Comparison of ENCODE assay signal across 8 mouse cellular contexts in the genomic region with DNA sequence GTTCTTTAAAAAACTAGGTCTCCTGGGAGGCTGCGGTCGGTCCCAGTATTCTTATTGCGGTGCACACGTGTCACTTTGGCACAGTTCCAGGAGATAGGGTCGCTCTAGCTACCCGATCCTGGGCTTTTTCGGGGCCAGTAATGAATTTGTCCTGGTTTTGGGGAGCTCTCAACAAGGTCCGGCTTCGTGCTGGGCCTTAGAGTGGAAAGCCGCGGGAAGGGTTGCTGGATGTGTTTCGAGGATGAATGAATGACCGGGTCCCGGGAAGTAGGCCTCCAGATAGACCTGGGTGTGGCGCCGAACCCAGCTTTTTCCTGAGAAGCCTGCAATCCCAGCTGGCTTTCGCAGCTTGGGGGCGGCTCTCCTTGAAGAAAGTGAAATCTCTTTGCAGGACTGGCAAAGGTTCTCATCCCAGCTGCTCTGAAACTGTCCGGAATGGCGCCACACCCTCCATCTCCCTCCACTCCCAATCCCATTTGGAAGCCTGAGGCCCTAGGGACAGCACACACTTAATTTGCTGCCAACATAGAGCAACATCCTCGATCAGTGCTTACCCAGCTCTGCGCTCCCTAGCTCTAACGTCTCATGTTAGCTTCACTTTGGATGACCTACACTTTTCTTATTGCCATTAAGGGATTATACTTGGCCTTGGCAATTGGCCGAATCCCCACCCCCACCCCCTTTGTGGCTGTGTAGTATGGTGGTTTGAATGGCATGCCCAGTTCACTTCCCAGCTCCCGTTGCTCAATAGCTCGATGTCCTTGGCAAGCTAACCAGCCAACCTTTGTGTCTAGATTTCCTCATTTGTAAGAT. TPM values are rescaled to one million over a fixed set of nuclear protein-coding genes. Genes with fewer than 3 reads are reported as not detected.
DNase-seq lines count a peak whose midpoint lies in the region; ATAC-seq lines count a peak whose summit lies in the region.

No protein-coding gene starts in this region.

- no peak for ATAC-seq in embryonic facial prominence, embryonic 12.5 days (ENCODE audit: insufficient number of reproducible peaks, insufficient read depth, low FRiP score, low TSS enrichment)
- ATAC-seq in kidney, embryonic 14.5 days (ENCODE audit: low FRiP score, low TSS enrichment), result peak; percentile 29; the same call in 1 of the 2 replicates

- DNase-seq in CD4-positive helper T cell, adult 2 months (ENCODE audit: low read depth, low spot score), result peak; percentile 45
- peak; percentile 97 for DNase-seq in adipocyte (ENCODE audit: low spot score)
- DNase-seq in heart, adult 9 months (ENCODE audit: low spot score in 2 of 2), result peak; percentile 57 to 61
- peak; percentile 51 for DNase-seq in lung, postnatal 10 days
- peak; percentile 39 to 50 for DNase-seq in right cerebral cortex, postnatal 10 days (ENCODE audit: low spot score in 2 of 2)
- no peak for DNase-seq in layer of hippocampus, postnatal 36 days

- no peaks in the 10 kb centered on the region for H3K27me3 ChIP-seq in embryonic facial prominence, embryonic 12.5 days
- H3K27me3 ChIP-seq in kidney, embryonic 14.5 days (ENCODE audit: control insufficient read depth, insufficient read depth, low read length), result no peaks in the 10 kb centered on the region

- WGBS in embryonic facial prominence, embryonic 12.5 days, result 13% methylated on average over 26 of the region's 26 CpGs
- WGBS in kidney, embryonic 14.5 days, result 14% methylated on average over 26 of the region's 26 CpGs

- no peaks in the 10 kb centered on the region for H3K9me3 ChIP-seq in embryonic facial prominence, embryonic 12.5 days
- no peaks in the 10 kb centered on the region for H3K9me3 ChIP-seq in kidney, embryonic 14.5 days (ENCODE audit: control insufficient read depth, low read length)

- peak overlapping the region; percentile 63 for H3K27ac ChIP-seq in embryonic facial prominence, embryonic 12.5 days
- peak overlapping the region; percentile 45; the same call in 1 of the 2 replicates for H3K27ac ChIP-seq in kidney, embryonic 14.5 days (ENCODE audit: low read depth, low read length)

- H3K9ac ChIP-seq in embryonic facial prominence, embryonic 12.5 days, result peak overlapping the region; percentile 87
- peak overlapping the region; percentile 85 for H3K9ac ChIP-seq in kidney, embryonic 14.5 days (ENCODE audit: low read depth, low read length)

- peak overlapping the region; percentile 97 for H3K4me3 ChIP-seq in embryonic facial prominence, embryonic 12.5 days
- peak overlapping the region; percentile 84 for H3K4me3 ChIP-seq in kidney, embryonic 14.5 days (ENCODE audit: low read length)

- peaks cover 8% of the 10 kb centered on the region for H3K4me1 ChIP-seq in embryonic facial prominence, embryonic 12.5 days
- H3K4me1 ChIP-seq in kidney, embryonic 14.5 days (ENCODE audit: control insufficient read depth, insufficient read depth, low read length), result peaks cover 8% of the 10 kb centered on the region

- peak overlapping the region; percentile 91 for H3K4me2 ChIP-seq in embryonic facial prominence, embryonic 12.5 days (replicated peaks)
- H3K4me2 ChIP-seq in kidney, embryonic 14.5 days (replicated peaks; ENCODE audit: low read depth, low read length), result peak overlapping the region; percentile 73

- H3K36me3 ChIP-seq in embryonic facial prominence, embryonic 12.5 days, result peaks cover 35% of the 10 kb centered on the region
- peaks cover 38% of the 10 kb centered on the region for H3K36me3 ChIP-seq in kidney, embryonic 14.5 days (ENCODE audit: control insufficient read depth, insufficient read depth, low read length)

RNA-seq across cellular contexts. Expression of a gene that starts 0.8 kb away (rescaled TPM):
- polyA plus RNA-seq in embryonic facial prominence, embryonic 12.5 days (2016; fragmentation: Nextera tagmentation; extraction: Ambion mirVana), result 222 and 225 TPM in 2 replicates
- polyA plus RNA-seq in kidney, embryonic 14.5 days (2014; fragmentation: Nextera tagmentation; extraction: Ambion mirVana), result 118 and 197 TPM in 2 replicates
- 10 to 100 TPM; 78.7 to 81.1 TPM for total RNA-seq in layer of hippocampus, postnatal 36 days (2021)

RNA-seq across cellular contexts. Expression of a gene that starts 23.2 kb away (rescaled TPM):
- 139 and 142 TPM in 2 replicates for polyA plus RNA-seq in embryonic facial prominence, embryonic 12.5 days (2016; fragmentation: Nextera tagmentation; extraction: Ambion mirVana)
- polyA plus RNA-seq in kidney, embryonic 14.5 days (2014; fragmentation: Nextera tagmentation; extraction: Ambion mirVana), result 154 and 193 TPM in 2 replicates
- 10 to 100 TPM; 67.1 to 68.9 TPM for total RNA-seq in layer of hippocampus, postnatal 36 days (2021)

RNA-seq across cellular contexts. Expression of a gene that starts 23.4 kb away (rescaled TPM):
- polyA plus RNA-seq in embryonic facial prominence, embryonic 12.5 days (2016; fragmentation: Nextera tagmentation; extraction: Ambion mirVana), result 33.3 and 37.5 TPM in 2 replicates
- 29.9 and 33.6 TPM in 2 replicates for polyA plus RNA-seq in kidney, embryonic 14.5 days (2014; fragmentation: Nextera tagmentation; extraction: Ambion mirVana)
- not detected for total RNA-seq in layer of hippocampus, postnatal 36 days (2021)

RNA-seq across cellular contexts. Expression of a gene that starts 28.7 kb away (rescaled TPM):
- 5.5 and 5.9 TPM in 2 replicates for polyA plus RNA-seq in embryonic facial prominence, embryonic 12.5 days (2016; fragmentation: Nextera tagmentation; extraction: Ambion mirVana)
- polyA plus RNA-seq in kidney, embryonic 14.5 days (2014; fragmentation: Nextera tagmentation; extraction: Ambion mirVana), result 9.1 and 11.5 TPM in 2 replicates
- total RNA-seq in layer of hippocampus, postnatal 36 days (2021), result 10 to 100 TPM; 15.1 to 17.1 TPM

RNA-seq across cellular contexts. Expression of a gene that starts 46.9 kb away (rescaled TPM):
- 29.0 and 29.5 TPM in 2 replicates for polyA plus RNA-seq in embryonic facial prominence, embryonic 12.5 days (2016; fragmentation: Nextera tagmentation; extraction: Ambion mirVana)
- 16.8 and 18.5 TPM in 2 replicates for polyA plus RNA-seq in kidney, embryonic 14.5 days (2014; fragmentation: Nextera tagmentation; extraction: Ambion mirVana)
- 10 to 100 TPM; 23.0 to 26.1 TPM for total RNA-seq in layer of hippocampus, postnatal 36 days (2021)

Comparison
In these comparisons a context has a peak if more than half of its experiments do, and no peak if none do; other contexts are left out.
1. DNase-seq: peak in CD4-positive helper T cell, adult 2 months (single experiment), adipocyte (single experiment), heart, adult 9 months (2 of 2), lung, postnatal 10 days (single experiment) and right cerebral cortex, postnatal 10 days (2 of 2); none in layer of hippocampus, postnatal 36 days (0 of 2).